1 mouse cellular context compared by ENCODE assay signal in the genomic region with DNA sequence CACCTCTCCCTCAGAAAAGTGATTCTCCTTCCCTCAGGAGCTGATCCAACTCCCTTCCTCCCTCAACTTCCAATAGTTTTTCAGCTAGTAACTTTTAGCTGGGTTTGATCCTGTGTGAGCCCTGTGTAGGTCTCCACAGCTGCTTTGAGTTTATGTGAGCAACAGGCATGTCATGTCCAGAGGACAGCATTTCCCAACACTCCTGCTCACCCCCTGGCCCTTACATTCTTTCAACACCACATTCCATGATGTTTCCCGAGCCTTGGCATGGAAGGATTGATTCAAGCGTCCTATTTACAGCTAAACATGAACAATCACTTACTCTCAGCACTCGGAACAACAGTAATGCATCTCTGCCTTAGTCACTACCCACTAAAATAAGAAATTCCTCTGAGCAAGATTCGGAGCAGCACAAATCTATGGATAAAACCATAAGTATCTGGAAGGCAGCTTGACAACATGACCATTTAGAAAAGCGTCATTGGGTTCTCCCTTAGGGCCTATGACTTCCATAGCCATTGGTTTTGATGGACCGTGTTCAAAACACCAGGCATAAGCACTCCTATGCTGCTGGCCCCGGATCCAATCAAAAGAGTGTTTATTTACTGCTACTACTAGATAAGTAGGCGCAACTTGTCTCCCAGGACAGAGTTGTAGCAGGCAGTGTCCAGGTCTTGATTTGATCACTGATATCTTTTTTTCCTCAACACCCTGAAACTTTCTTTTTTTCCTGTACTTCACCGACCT.
TF ChIP-seq lines count a peak whose summit lies in the region.

No protein-coding gene starts in this region.

TF ChIP-seq in CH12.LX, 34 proteins besides CTCF, POLR2A, EP300 and RAD21 (continued from another document):
- no peak for TF ChIP-seq ZKSCAN1 (IDR thresholded peaks at IDR 0.05; ENCODE audit: borderline replicate concordance, low read depth, low read length)
- TF ChIP-seq HCFC1 (IDR thresholded peaks at IDR 0.05; ENCODE audit: low read depth, low read length): no peak
- no peak for TF ChIP-seq CHD2 (IDR thresholded peaks at IDR 0.05; ENCODE audit: low read length)
- TF ChIP-seq USF2 (conservative IDR thresholded peaks at IDR 0.05; ENCODE audit: low read depth, low read length): no peak
- no peak for TF ChIP-seq ZMIZ1 (IDR thresholded peaks at IDR 0.05; ENCODE audit: low read depth, low read length)
- TF ChIP-seq MEF2A (IDR thresholded peaks at IDR 0.05; ENCODE audit: borderline replicate concordance, low read depth, low read length): no peak
- TF ChIP-seq UBTF (IDR thresholded peaks at IDR 0.05; ENCODE audit: low read depth, low read length): no peak
- TF ChIP-seq ZNF384 (IDR thresholded peaks at IDR 0.05; ENCODE audit: low read depth, low read length): no peak
- TF ChIP-seq TBP (conservative IDR thresholded peaks at IDR 0.05; ENCODE audit: low read depth, low read length): no peak
- no peak for TF ChIP-seq JUN (IDR thresholded peaks at IDR 0.05; ENCODE audit: insufficient read depth, low read depth, low read length)
- no peak for TF ChIP-seq PAX5 (IDR thresholded peaks at IDR 0.05; ENCODE audit: low read length)
- no peak for TF ChIP-seq IRF4 (IDR thresholded peaks at IDR 0.05; ENCODE audit: low read depth, low read length)
- TF ChIP-seq USF1 (IDR thresholded peaks at IDR 0.05; ENCODE audit: low read depth, low read length): no peak
- TF ChIP-seq SMC3 (IDR thresholded peaks at IDR 0.05; ENCODE audit: low read depth, low read length): no peak
- TF ChIP-seq NRF1 (IDR thresholded peaks at IDR 0.05; ENCODE audit: low read depth, low read length): no peak
- TF ChIP-seq CHD1 (IDR thresholded peaks at IDR 0.05; ENCODE audit: low read depth, low read length): no peak
- TF ChIP-seq KAT2A (IDR thresholded peaks at IDR 0.05; ENCODE audit: insufficient replicate concordance, low read length): no peak
